Mouse (Mus musculus): Measurements from ENCODE around the gene Foxo1. TPM values are rescaled to one million over a fixed set of nuclear protein-coding genes. Genes with fewer than 3 reads are reported as not detected.

Foxo1 gene
- polyA plus RNA-seq, 1 experiment from 2014 or later: 8.6 TPM

GRCm38 (mm10) chr3:52266606-52267160 is 1.5 kb upstream of the Foxo1 start:
- peak; percentile 74 for DNase-seq (ENCODE audit: low spot score)
- 18% methylated on average over 17 of the region's 17 CpGs for WGBS
- TF ChIP-seq CTCF (IDR thresholded peaks at IDR 0.05; ENCODE audit: low read depth): no peak

GRCm38 (mm10) chr3:52267293-52267651 is 864 bp upstream of the Foxo1 start:
- Histone ChIP-seq H3K9ac (ENCODE audit: low read depth, low read length) (peak overlapping the region; percentile 67), H3K4me1 (replicated peaks; ENCODE audit: insufficient read depth, low read length) (0 out of 2 replicates have a peak, but pooled peaks cover 4% of the 10 kb centered on the region), H3K36me3 (ENCODE audit: insufficient read depth, low read length) (no peaks in the 10 kb centered on the region), H3K4me3 (replicated peaks; ENCODE audit: low read depth, low read length) (peak overlapping the region; percentile 95), H3K4me2 (ENCODE audit: low read length) (peak overlapping the region; percentile 94), H3K9me3 (replicated peaks; ENCODE audit: low read length) (no peaks in the 10 kb centered on the region), H3K27ac (no peak overlapping the region), H3K27me3 (ENCODE audit: insufficient read depth, low read length) (no peaks in the 10 kb centered on the region)
- no peak for TF ChIP-seq CTCF (IDR thresholded peaks at IDR 0.05; ENCODE audit: low read depth)
- DNase-seq (ENCODE audit: low spot score): peak; percentile 52
- ATAC-seq (replicated peaks; ENCODE audit: low FRiP score, low read depth): no peak
- 1% methylated on average over 15 of the region's 15 CpGs for WGBS

More at GRCm38 (mm10) chr3:52266606-52267160, 1.5 kb upstream of the Foxo1 start:
- Histone ChIP-seq H3K36me3 (ENCODE audit: insufficient read depth, low read length) (no peaks in the 10 kb centered on the region), H3K4me1 (replicated peaks; ENCODE audit: insufficient read depth, low read length) (0 out of 2 replicates have a peak, but pooled peaks cover 4% of the 10 kb centered on the region), H3K9me3 (replicated peaks; ENCODE audit: low read length) (no peaks in the 10 kb centered on the region), H3K9ac (ENCODE audit: low read depth, low read length) (no peak overlapping the region), H3K4me3 (replicated peaks; ENCODE audit: low read depth, low read length) (peak overlapping the region; percentile 95), H3K4me2 (ENCODE audit: low read length) (peak overlapping the region; percentile 94), H3K27ac (no peak overlapping the region), H3K27me3 (ENCODE audit: insufficient read depth, low read length) (no peaks in the 10 kb centered on the region)
- no peak for ATAC-seq (replicated peaks; ENCODE audit: low FRiP score, low read depth)

- H3K4me2 ChIP-seq (ENCODE audit: low read length): peak overlapping the region; percentile 94
- TF ChIP-seq CTCF (IDR thresholded peaks at IDR 0.05; ENCODE audit: low read depth): no peak
- H3K9ac ChIP-seq (ENCODE audit: low read depth, low read length): peak overlapping the region; percentile 90
- ATAC-seq (replicated peaks; ENCODE audit: low FRiP score, low read depth): 0 out of 2 replicates have a peak, but pooled peaks have one; percentile 37
- no peaks in the 10 kb centered on the region for H3K36me3 ChIP-seq (ENCODE audit: insufficient read depth, low read length)
- peak overlapping the region; percentile 97 for H3K27ac ChIP-seq
- 0 out of 2 replicates have a peak, but pooled peaks cover 4% of the 10 kb centered on the region for H3K4me1 ChIP-seq (replicated peaks; ENCODE audit: insufficient read depth, low read length)
- H3K9me3 ChIP-seq (replicated peaks; ENCODE audit: low read length): no peaks in the 10 kb centered on the region
- peak overlapping the region; percentile 95 for H3K4me3 ChIP-seq (replicated peaks; ENCODE audit: low read depth, low read length)
- under 1% methylated on average over 35 of the region's 40 CpGs for WGBS
- no peak for DNase-seq (ENCODE audit: low spot score)
- H3K27me3 ChIP-seq (ENCODE audit: insufficient read depth, low read length): no peaks in the 10 kb centered on the region
Observed at GRCm38 (mm10) chr3:52268487-52268736, 276 bp downstream of the Foxo1 start.

- under 1% methylated on average over 87 of the region's 89 CpGs for WGBS
Observed at GRCm38 (mm10) chr3:52268737-52269513, 789 bp downstream of the Foxo1 start.

GRCm38 (mm10) chr3:52269514-52270351 is 1.6 kb downstream of the Foxo1 start:
- H3K9me3 ChIP-seq (replicated peaks; ENCODE audit: low read length): no peaks in the 10 kb centered on the region
- WGBS: under 1% methylated on average over 55 of the region's 55 CpGs
- H3K27me3 ChIP-seq (ENCODE audit: insufficient read depth, low read length): no peaks in the 10 kb centered on the region
- peak; percentile 87 for DNase-seq (ENCODE audit: low spot score)
- H3K9ac ChIP-seq (ENCODE audit: low read depth, low read length): peak overlapping the region; percentile 90
- peak overlapping the region; percentile 95 for H3K4me3 ChIP-seq (replicated peaks; ENCODE audit: low read depth, low read length)
- TF ChIP-seq CTCF (IDR thresholded peaks at IDR 0.05; ENCODE audit: low read depth): no peak
- H3K4me2 ChIP-seq (ENCODE audit: low read length): peak overlapping the region; percentile 94
- ATAC-seq (replicated peaks; ENCODE audit: low FRiP score, low read depth): peak; percentile 38
- H3K4me1 ChIP-seq (replicated peaks; ENCODE audit: insufficient read depth, low read length): 0 out of 2 replicates have a peak, but pooled peaks cover 4% of the 10 kb centered on the region
- peak overlapping the region; percentile 97 for H3K27ac ChIP-seq
- H3K36me3 ChIP-seq (ENCODE audit: insufficient read depth, low read length): no peaks in the 10 kb centered on the region

More at GRCm38 (mm10) chr3:52268737-52269513, 789 bp downstream of the Foxo1 start:
- Histone ChIP-seq H3K36me3 (ENCODE audit: insufficient read depth, low read length) (no peaks in the 10 kb centered on the region), H3K4me3 (replicated peaks; ENCODE audit: low read depth, low read length) (peak overlapping the region; percentile 95), H3K27me3 (ENCODE audit: insufficient read depth, low read length) (no peaks in the 10 kb centered on the region), H3K9me3 (replicated peaks; ENCODE audit: low read length) (no peaks in the 10 kb centered on the region), H3K27ac (peak overlapping the region; percentile 97), H3K4me2 (ENCODE audit: low read length) (peak overlapping the region; percentile 94), H3K4me1 (replicated peaks; ENCODE audit: insufficient read depth, low read length) (0 out of 2 replicates have a peak, but pooled peaks cover 4% of the 10 kb centered on the region), H3K9ac (ENCODE audit: low read depth, low read length) (peak overlapping the region; percentile 90)
- peak; percentile 69 for DNase-seq (ENCODE audit: low spot score)
- no peak for TF ChIP-seq CTCF (IDR thresholded peaks at IDR 0.05; ENCODE audit: low read depth)
- peak; percentile 64 for ATAC-seq (replicated peaks; ENCODE audit: low FRiP score, low read depth)

- 11% methylated on average over 3 of the region's 3 CpGs for WGBS
- Histone ChIP-seq H3K27me3 (ENCODE audit: insufficient read depth, low read length) (no peaks in the 10 kb centered on the region), H3K4me2 (ENCODE audit: low read length) (peak overlapping the region; percentile 94), H3K4me3 (replicated peaks; ENCODE audit: low read depth, low read length) (peak overlapping the region; percentile 95), H3K9ac (ENCODE audit: low read depth, low read length) (peak overlapping the region; percentile 90; the same call in 1 of the 2 replicates), H3K36me3 (ENCODE audit: insufficient read depth, low read length) (no peaks in the 10 kb centered on the region), H3K4me1 (replicated peaks; ENCODE audit: insufficient read depth, low read length) (0 out of 2 replicates have a peak, but pooled peaks cover 4% of the 10 kb centered on the region), H3K27ac (peak overlapping the region; percentile 97), H3K9me3 (replicated peaks; ENCODE audit: low read length) (no peaks in the 10 kb centered on the region)
- no peak for TF ChIP-seq CTCF (IDR thresholded peaks at IDR 0.05; ENCODE audit: low read depth)
- DNase-seq (ENCODE audit: low spot score) (no peak), ATAC-seq (replicated peaks; ENCODE audit: low FRiP score, low read depth) (no peak)
Observed at GRCm38 (mm10) chr3:52270511-52270910, 2.4 kb downstream of the Foxo1 start.

Data from kidney, postnatal 0 days (tissue).